Mouse (Mus musculus) right cerebral cortex, adult 2 months (tissue): ENCODE results near the gene Ifitm1.

ENCODE experiments used
- DNase-seq, 2 experiments: peaks; one replicate each; pipeline ENCODE4 v3.0.0; 2021 to 2022; ENCODE audit warnings: low spot score in 2 of 2

The Ifitm1 gene

GRCm38 (mm10) chr7:140966921-140967320 lies at the start of gene Ifitm1:
Gene Ifitm1 (plus strand): TSS chr7:140967221.
- no peak for DNase-seq

GRCm38 (mm10) chr7:140919911-140920310 lies 47.1 kb upstream of the Ifitm1 start:
- no peak for DNase-seq

GRCm38 (mm10) chr7:140920418-140921029 lies 46.5 kb upstream of the Ifitm1 start, which contains the start of gene Nlrp6:
Gene Nlrp6 (plus strand): TSS chr7:140920902.
- no peak for DNase-seq

GRCm38 (mm10) chr7:140921225-140921975 lies 45.6 kb upstream of the Ifitm1 start:
- DNase-seq = no peak

- DNase-seq = peak; percentile 31 to 47
Observed at GRCm38 (mm10) chr7:140922398-140923069, 44.5 kb upstream of the Ifitm1 start.

GRCm38 (mm10) chr7:140923070-140923775 lies 43.8 kb upstream of the Ifitm1 start:
- no peak for DNase-seq

- DNase-seq = no peak
Observed at GRCm38 (mm10) chr7:140927181-140927580, 39.8 kb upstream of the Ifitm1 start.

GRCm38 (mm10) chr7:140938436-140938835 lies 28.6 kb upstream of the Ifitm1 start:
- DNase-seq = no peak

- no peak for DNase-seq
Observed at GRCm38 (mm10) chr7:140938896-140939295, 28.1 kb upstream of the Ifitm1 start.

- DNase-seq = no peak
Observed at GRCm38 (mm10) chr7:140939669-140940171, 27.3 kb upstream of the Ifitm1 start.

GRCm38 (mm10) chr7:140941222-140942051 lies 25.6 kb upstream of the Ifitm1 start, which contains the start of gene Pgghg:
Gene Pgghg (plus strand): TSS chr7:140941391.
- DNase-seq = peak; percentile 49 to 59

- DNase-seq = no peak
Observed at GRCm38 (mm10) chr7:140942341-140942740, 24.7 kb upstream of the Ifitm1 start.

- DNase-seq = no peak
Observed at GRCm38 (mm10) chr7:140942811-140943210, 24.2 kb upstream of the Ifitm1 start.

GRCm38 (mm10) chr7:140943356-140943755 lies 23.7 kb upstream of the Ifitm1 start:
- no peak for DNase-seq

- no peak for DNase-seq
Observed at GRCm38 (mm10) chr7:140944236-140944635, 22.8 kb upstream of the Ifitm1 start.

- no peak for DNase-seq
Observed at GRCm38 (mm10) chr7:140945247-140945646, 21.8 kb upstream of the Ifitm1 start.

- DNase-seq = no peak
Observed at GRCm38 (mm10) chr7:140946311-140946710, 20.7 kb upstream of the Ifitm1 start.

GRCm38 (mm10) chr7:140946980-140947379 lies 20.0 kb upstream of the Ifitm1 start:
- no peak for DNase-seq

GRCm38 (mm10) chr7:140948161-140948560 lies 18.9 kb upstream of the Ifitm1 start:
- DNase-seq = no peak

- no peak for DNase-seq
Observed at GRCm38 (mm10) chr7:140949255-140949654, 17.8 kb upstream of the Ifitm1 start.
